In the genomic region with DNA sequence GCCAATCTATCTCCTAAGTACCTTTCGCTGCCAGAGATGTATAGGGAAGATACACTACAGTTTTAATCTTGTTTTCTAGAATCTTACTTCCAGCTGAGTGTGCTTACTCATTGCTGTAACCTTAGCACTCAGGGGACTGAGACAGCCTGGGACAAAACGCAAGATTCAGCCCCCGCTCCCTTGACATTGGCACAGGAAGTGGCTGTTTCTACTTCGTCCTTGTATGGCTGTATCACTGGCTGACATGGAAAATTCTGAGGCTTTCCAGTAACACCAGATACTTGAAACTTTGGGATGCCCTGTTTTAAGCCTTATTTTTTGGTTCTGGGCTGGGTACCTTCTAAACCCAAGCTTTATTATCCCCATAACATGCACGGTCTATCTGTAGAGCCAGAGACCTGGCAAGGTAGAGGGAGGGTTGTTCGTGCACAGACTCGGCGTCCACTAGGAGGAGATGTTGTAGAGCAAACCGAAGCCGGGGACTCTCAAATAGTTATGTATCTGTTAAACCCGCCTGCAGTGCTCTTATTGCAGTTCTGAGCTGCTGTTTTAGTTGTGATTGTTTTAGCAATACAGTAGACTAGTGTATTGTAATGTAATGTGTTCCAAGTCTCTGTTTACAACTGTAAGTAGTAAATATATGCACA, we compare ENCODE assay signal across 9 mouse cellular contexts. TPM values are rescaled to one million over a fixed set of nuclear protein-coding genes. Genes with fewer than 3 reads are reported as not detected.
A peak's percentile ranks its signal among the peaks of the same experiment; 100 is the strongest.
DNase-seq lines count a peak whose midpoint lies in the region; TF ChIP-seq lines count a peak whose summit lies in the region.
"Had no signal": no experiment of that assay in that cellular context is flagged by ENCODE, and none has a peak within 500 bp of the region (broad histone marks: within the 10 kb centered on the region; RNA-seq: fewer than 3 reads in every experiment).

No protein-coding gene starts in this region.

- H3K4me3 ChIP-seq in kidney, adult 2 months (ENCODE audit: insufficient read depth, low read depth, low read length): no peak overlapping the region
- H3K4me3 ChIP-seq: embryonic facial prominence, embryonic 15.5 days had no signal

- H3K27me3 ChIP-seq in kidney, adult 2 months (replicated peaks; ENCODE audit: control insufficient read depth, insufficient read depth, low read length): no peaks in the 10 kb centered on the region
- H3K27me3 ChIP-seq: embryonic facial prominence, embryonic 15.5 days had no signal

- H3K36me3 ChIP-seq in kidney, adult 2 months (ENCODE audit: control insufficient read depth, insufficient read depth, low read length): no peaks in the 10 kb centered on the region; the same call in 1 of the 2 replicates

- intact Hi-C loops in left cerebral cortex, postnatal 4 days (cut with DNase I): loop anchor here (5.0 kb wide), 2 partner anchors 136 to 1021 kb away; no protein-coding TSS in a partner anchor

- TF ChIP-seq CTCF in kidney, adult 2 months (conservative IDR thresholded peaks at IDR 0.05; ENCODE audit: insufficient read depth, insufficient read length, low read depth, low read length): peak; percentile 82

- TF ChIP-seq POLR2A in kidney, adult 2 months (IDR thresholded peaks at IDR 0.05; ENCODE audit: low read depth, low read length): no peak

- H3K27ac ChIP-seq in kidney, adult 2 months (ENCODE audit: insufficient read depth, low read depth, low read length): no peak overlapping the region
- H3K27ac ChIP-seq: embryonic facial prominence, embryonic 15.5 days had no signal

- H3K4me1 ChIP-seq in kidney, adult 2 months (ENCODE audit: control insufficient read depth, insufficient read depth, low read length): no peaks in the 10 kb centered on the region
- H3K4me1 ChIP-seq: embryonic facial prominence, embryonic 15.5 days had no signal

- 39% methylated on average over 11 of the region's 11 CpGs for WGBS in kidney, adult 2 months

- peak; percentile 61 for DNase-seq in urinary bladder, postnatal 14 days (ENCODE audit: low spot score)
- no peak for DNase-seq in urinary bladder, postnatal 10 days (ENCODE audit: low spot score)
- peak; percentile 18 for DNase-seq in brain, embryonic 18.5 days (ENCODE audit: low read depth, low spot score)
- peak; percentile 15 to 31 for DNase-seq in frontal cortex, postnatal 25 days (ENCODE audit: low spot score in 2 of 2)
- DNase-seq in kidney, adult 2 months: peak; percentile 73
- DNase-seq in left cerebral cortex, postnatal 4 days: peak; percentile 38
- peak; percentile 20 to 25 for DNase-seq in natural killer cell, adult 2 months (ENCODE audit: low spot score in 2 of 2)
- DNase-seq in thymus, postnatal 14 days: peak; percentile 59

RNA-seq across cellular contexts. Expression of gene Elovl7, which starts 23.0 kb away (rescaled TPM):
- polyA plus RNA-seq in kidney, adult 2 months (2012; rRNA removed): 17.2 and 20.9 TPM in 2 replicates
- total RNA-seq in left cerebral cortex, postnatal 4 days (2021): 1 to 10 TPM; 2.7 to 3.5 TPM

RNA-seq across cellular contexts. Expression of gene Ercc8, which starts 32.7 kb away (rescaled TPM):
- polyA plus RNA-seq in kidney, adult 2 months (2012; rRNA removed): 6.4 TPM in 2 replicates
- 10 to 100 TPM; 39.6 to 40.5 TPM for total RNA-seq in left cerebral cortex, postnatal 4 days (2021)

RNA-seq across cellular contexts. Expression of gene Ndufaf2, which starts 32.8 kb away (rescaled TPM):
- 8.6 and 17.6 TPM in 2 replicates for polyA plus RNA-seq in kidney, adult 2 months (2012; rRNA removed)
- 10 to 100 TPM; 30.5 to 30.9 TPM for total RNA-seq in left cerebral cortex, postnatal 4 days (2021)
